Mouse (Mus musculus): ENCODE measurements around the gene Lipo2.
"Not testable (repeated sequence)": the region's sequence is repeated elsewhere in the genome, so short reads cannot be mapped to it uniquely, and the experiment has no call there.

The Lipo2 gene

GRCm38 (mm10) chr19:33751259-33751658 lies at the start of gene Lipo2:
Gene Lipo2, minus strand, starts transcription at chr19:33751359.
- not testable (repeated sequence) for DNase-seq

- not testable (repeated sequence) for DNase-seq
Measured at GRCm38 (mm10) chr19:33787359-33787758, 36.2 kb upstream of the Lipo2 start, which contains the start of gene Lipo1. Gene Lipo1, minus strand, starts transcription at chr19:33787459.

- no peak for DNase-seq
Measured at GRCm38 (mm10) chr19:33786576-33787277, 35.6 kb upstream of the Lipo2 start.

GRCm38 (mm10) chr19:33761287-33762086 lies 10.3 kb upstream of the Lipo2 start, which contains the start of gene Lipo3:
Gene Lipo3, minus strand, starts transcription at chr19:33761951.
- peak; percentile 43 for DNase-seq

All from kidney, postnatal 10 days (tissue).